Mouse (Mus musculus) heart, embryonic 14.5 days (tissue): ENCODE results near the gene Stk32c. TPM values are rescaled to one million over a fixed set of nuclear protein-coding genes. Genes with fewer than 3 reads are reported as not detected.

Source experiments
- ATAC-seq: fragments of 200-750 bp; cut with Nextera tagmentation; 2 replicates; pipeline ENCODE4 v1.8.0; 2017; ENCODE audit warnings: low read depth, moderate TSS enrichment; ENCODE audit not compliant: insufficient number of reproducible peaks, insufficient read depth, low FRiP score
- H3K27ac ChIP-seq, 2 experiments: fragments of 200-500 bp in 1 of 2; fragments of 300-500 bp in 1 of 2; sonication (generic) in 1 of 2; replicated peaks in 1 of 2; 2 replicates each; pipeline ENCODE4 v1.5.1; 2012 to 2014; ENCODE audit warnings: low read depth in 2 of 2, low read length in 2 of 2, control low read depth in 1 of 2, mild to moderate bottlenecking in 1 of 2, mixed read lengths in 1 of 2; ENCODE audit not compliant: control insufficient read depth in 1 of 2, insufficient read depth in 1 of 2
- H3K27me3 ChIP-seq: fragments of 300-500 bp; sonication (generic); 2 replicates; pipeline ENCODE4 v1.6.1; 2014; ENCODE audit warnings: mild to moderate bottlenecking, low read length, control low read depth; ENCODE audit not compliant: control insufficient read depth, insufficient read depth
- H3K36me3 ChIP-seq: fragments of 300-500 bp; sonication (generic); 2 replicates; pipeline ENCODE4 v1.6.1; 2014; ENCODE audit warnings: mild to moderate bottlenecking, control low read depth, low read length, mixed read lengths; ENCODE audit not compliant: control insufficient read depth, insufficient read depth
- H3K4me1 ChIP-seq, 2 experiments: fragments of 200-500 bp in 1 of 2; fragments of 300-500 bp in 1 of 2; sonication (generic) in 1 of 2; 2 replicates each; pipeline ENCODE4 v1.6.1; 2012 to 2014; ENCODE audit warnings: low read length in 2 of 2, control low read depth in 1 of 2, mixed read lengths in 1 of 2; ENCODE audit not compliant: control insufficient read depth in 2 of 2, insufficient read depth in 2 of 2
- H3K4me2 ChIP-seq: fragments of 300-500 bp; sonication (generic); 2 replicates; pipeline ENCODE4 v1.6.1; 2014; ENCODE audit warnings: mild to moderate bottlenecking, low read length
- H3K4me3 ChIP-seq, 2 experiments: fragments of 200-500 bp in 1 of 2; fragments of 300-500 bp in 1 of 2; sonication (generic) in 1 of 2; 2 replicates each; pipeline ENCODE4 v1.5.1; 2012 to 2014; ENCODE audit warnings: low read length in 2 of 2, mild to moderate bottlenecking in 2 of 2, control low read depth in 1 of 2, low read depth in 1 of 2, moderate library complexity in 1 of 2; ENCODE audit not compliant: control insufficient read depth in 1 of 2, insufficient read depth in 1 of 2
- H3K9ac ChIP-seq: fragments of 300-500 bp; sonication (generic); 2 replicates; pipeline ENCODE4 v1.6.1; 2014; ENCODE audit warnings: mild to moderate bottlenecking, low read length
- H3K9me3 ChIP-seq: fragments of 300-500 bp; sonication (generic); 2 replicates; pipeline ENCODE4 v1.6.1; 2016; ENCODE audit warnings: low read length, control low read depth; ENCODE audit not compliant: control insufficient read depth
- WGBS: fragments of 180-500 bp; shearing (Covaris S2); extraction: QIAGEN DNeasy Blood & Tissue Kit; methylation state at CpG from one replicate; pipeline ENCODE4 v1.1.7; 2014; 5-methylcytosine and 5-hydroxymethylcytosine counted together
- polyA plus RNA-seq: library from polyadenylated mRNA; unstranded; fragments of >200 nt; fragmentation: Nextera tagmentation; extraction: Ambion mirVana; gene quantifications from 2 replicates; pipeline ENCODE4 v1.2.1, GENCODE M21; 2014

Stk32c gene
- polyA plus RNA-seq, 1 experiment from 2014 or later = not detected

DNA sequence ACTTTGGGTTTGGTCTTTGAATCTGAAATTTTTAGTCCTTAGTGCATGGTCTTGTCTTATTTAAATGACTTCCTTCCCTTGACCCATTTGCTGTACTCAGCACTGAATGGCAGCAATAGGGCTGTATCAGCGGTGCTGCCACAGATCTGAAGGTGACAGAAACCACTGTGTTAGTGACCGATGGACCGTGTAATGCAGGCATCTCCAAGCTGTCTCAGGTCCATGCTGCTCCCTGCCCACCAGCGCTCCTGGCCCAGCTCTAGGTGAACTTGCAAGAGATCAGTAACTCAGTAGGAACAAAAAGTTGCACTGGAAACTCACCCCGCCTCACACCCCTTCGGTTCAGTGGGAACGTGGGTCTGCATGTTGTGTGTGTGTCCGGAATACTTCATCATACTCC is 130.8 kb downstream of the Stk32c start:
- Histone ChIP-seq H3K9me3 (0 out of 2 replicates have a peak, but pooled peaks cover 2% of the 10 kb centered on the region), H3K27me3 (peaks cover 41% of the 10 kb centered on the region)
- 79% methylated on average over 8 of the region's 8 CpGs for WGBS

DNA sequence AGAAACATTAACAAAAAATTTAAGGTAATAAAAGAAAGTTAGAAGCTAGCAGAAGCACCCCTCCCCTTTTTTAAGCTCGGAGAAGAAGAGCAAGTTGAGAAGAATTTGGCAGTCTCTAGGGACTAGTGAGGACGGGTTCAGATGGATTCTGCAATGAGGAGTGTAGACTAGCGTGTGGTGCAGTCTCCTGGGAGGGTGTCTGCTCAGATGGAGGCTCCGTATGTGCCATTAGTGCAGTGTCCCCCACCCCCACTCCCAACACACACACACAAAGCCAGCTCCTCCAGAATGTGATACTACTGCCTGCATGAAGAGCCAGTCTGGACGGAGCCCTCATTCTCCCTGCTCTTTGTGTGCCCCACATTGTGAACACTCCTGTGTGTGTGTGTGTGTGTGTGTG is 131.9 kb downstream of the Stk32c start:
- Histone ChIP-seq H3K27ac (no peak overlapping the region), H3K27me3 (peaks cover 30% of the 10 kb centered on the region), H3K4me2 (no peak overlapping the region), H3K4me3 (no peak overlapping the region), H3K4me1 (peaks cover 2 to 7% of the 10 kb centered on the region in 2 experiments; a peak in 3 of 4 replicates), H3K9me3 (0 out of 2 replicates have a peak, but pooled peaks cover 2% of the 10 kb centered on the region), H3K36me3 (no peaks in the 10 kb centered on the region), H3K9ac (no peak overlapping the region)
- WGBS = 63% methylated on average over 5 of the region's 5 CpGs
- ATAC-seq = no peak

More for the DNA sequence above, 130.8 kb downstream of the Stk32c start:
- Histone ChIP-seq H3K9ac (no peak overlapping the region), H3K4me1 (peaks cover 2 to 17% of the 10 kb centered on the region in 2 experiments; a peak in 3 of 4 replicates), H3K27ac (no peak overlapping the region), H3K4me2 (no peak overlapping the region), H3K4me3 (no peak overlapping the region), H3K36me3 (no peaks in the 10 kb centered on the region)
- no peak for ATAC-seq

DNA sequence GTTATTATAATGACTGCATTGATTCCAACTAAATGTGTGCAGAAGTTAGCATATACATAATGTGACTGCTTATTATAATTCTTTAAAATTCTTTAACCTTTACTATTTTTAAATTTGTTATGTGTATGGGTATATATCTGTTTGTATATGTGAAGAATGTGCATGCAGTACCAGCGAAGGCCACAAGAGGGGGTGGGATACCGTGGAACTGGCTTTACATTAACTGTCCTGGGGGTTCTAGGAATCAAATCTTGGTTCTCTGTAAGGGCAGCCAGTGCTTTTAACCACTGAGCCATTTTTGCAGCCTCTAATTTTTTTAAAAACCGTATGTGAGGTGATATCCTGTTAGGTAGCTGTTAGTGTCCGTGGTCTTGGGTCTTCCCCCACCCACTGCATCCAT is 132.4 kb downstream of the Stk32c start:
- Histone ChIP-seq H3K9ac (no peak overlapping the region), H3K27ac (no peak overlapping the region), H3K36me3 (no peaks in the 10 kb centered on the region), H3K9me3 (0 out of 2 replicates have a peak, but pooled peaks cover 2% of the 10 kb centered on the region), H3K4me3 (no peak overlapping the region), H3K27me3 (peaks cover 25% of the 10 kb centered on the region), H3K4me1 (peaks cover 2 to 4% of the 10 kb centered on the region in 2 experiments; a peak in 3 of 4 replicates), H3K4me2 (no peak overlapping the region)
- no peak for ATAC-seq
- WGBS = 67% methylated on average over 4 of the region's 4 CpGs

DNA sequence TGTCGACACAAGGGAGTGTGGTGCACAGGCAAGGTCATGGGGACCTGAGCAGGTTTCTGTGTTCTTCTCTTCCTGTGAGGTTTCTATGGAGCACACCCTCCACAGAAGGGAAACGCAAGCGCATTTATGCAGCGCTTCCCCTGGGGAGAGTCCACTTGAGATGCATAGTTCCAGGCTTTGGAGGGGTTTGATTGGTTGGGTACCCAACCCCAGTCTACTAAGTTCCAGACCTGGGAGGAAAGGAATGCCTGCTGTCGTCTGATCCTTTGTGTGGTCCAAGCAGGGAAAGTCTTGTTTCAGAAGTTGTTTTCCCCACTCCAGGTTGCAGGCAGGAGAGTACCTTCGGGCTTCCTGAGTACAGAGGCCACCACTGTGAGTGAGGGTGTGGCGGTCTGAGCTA is 134.0 kb downstream of the Stk32c start:
- no peak for ATAC-seq
- 62% methylated on average over 7 of the region's 7 CpGs for WGBS

DNA sequence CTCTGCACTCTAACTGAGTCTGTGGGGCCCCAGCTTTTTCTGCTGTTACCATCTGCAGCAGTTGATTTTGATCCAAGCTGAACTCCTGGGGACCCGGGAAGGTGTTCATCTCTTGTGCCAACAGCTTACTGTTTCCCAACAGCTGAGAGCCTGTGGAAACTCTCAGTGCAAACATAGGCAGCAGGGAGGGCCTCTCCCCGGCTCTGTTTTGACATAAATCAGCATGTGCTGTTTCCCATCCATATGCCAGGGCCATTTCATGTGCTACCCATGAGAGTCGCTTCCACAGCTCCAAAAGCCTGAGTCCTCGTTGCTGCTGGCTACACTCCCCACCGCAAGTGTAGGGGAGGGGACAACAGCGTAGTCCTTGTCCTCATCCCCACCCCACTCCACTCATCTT is 134.9 kb downstream of the Stk32c start:
- H3K9ac ChIP-seq = no peak overlapping the region
- H3K27me3 ChIP-seq = 0 out of 2 replicates have a peak, but pooled peaks cover 6% of the 10 kb centered on the region
- peaks cover 0 to 4% of the 10 kb centered on the region in 2 experiments; a peak in 2 of 4 replicates for H3K4me1 ChIP-seq
- no peak for ATAC-seq
- no peaks in the 10 kb centered on the region for H3K36me3 ChIP-seq
- no peak overlapping the region for H3K4me3 ChIP-seq
- WGBS = 67% methylated on average over 6 of the region's 6 CpGs
- no peak overlapping the region for H3K27ac ChIP-seq
- H3K9me3 ChIP-seq = 0 out of 2 replicates have a peak, but pooled peaks cover 2% of the 10 kb centered on the region
- no peak overlapping the region for H3K4me2 ChIP-seq

More for the DNA sequence above, 134.0 kb downstream of the Stk32c start:
- H3K27me3 ChIP-seq = 0 out of 2 replicates have a peak, but pooled peaks cover 12% of the 10 kb centered on the region
- H3K4me3 ChIP-seq = no peak overlapping the region
- no peak overlapping the region for H3K9ac ChIP-seq
- 0 out of 2 replicates have a peak, but pooled peaks cover 2% of the 10 kb centered on the region for H3K9me3 ChIP-seq
- no peak overlapping the region for H3K4me2 ChIP-seq
- H3K36me3 ChIP-seq = no peaks in the 10 kb centered on the region
- no peak overlapping the region for H3K27ac ChIP-seq
- peaks cover 0 to 4% of the 10 kb centered on the region in 2 experiments; a peak in 2 of 4 replicates for H3K4me1 ChIP-seq

DNA sequence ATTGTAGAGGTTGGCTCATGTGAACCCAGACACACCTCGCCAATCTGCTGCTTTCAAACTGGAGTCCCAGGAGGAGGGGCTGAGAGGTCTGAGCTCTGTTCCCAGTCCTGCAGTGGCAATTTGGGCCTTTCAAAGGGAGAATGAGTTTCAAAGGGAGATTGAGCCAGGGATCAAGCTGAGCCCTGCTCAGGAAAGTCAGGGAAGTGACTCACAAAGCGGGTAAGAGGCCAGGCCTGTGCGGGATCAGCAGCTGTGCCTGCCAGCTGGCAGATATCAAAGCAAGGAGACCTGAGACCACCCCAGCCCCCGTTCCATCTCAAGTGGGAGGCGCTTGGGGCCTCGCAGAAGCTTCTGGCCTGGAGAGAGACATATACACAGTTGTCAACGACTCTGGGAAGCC is 135.8 kb downstream of the Stk32c start:
- Histone ChIP-seq H3K4me1 (peaks cover 0 to 4% of the 10 kb centered on the region in 2 experiments; a peak in 2 of 4 replicates), H3K4me2 (no peak overlapping the region), H3K4me3 (no peak overlapping the region), H3K9ac (no peak overlapping the region), H3K27me3 (0 out of 2 replicates have a peak, but pooled peaks cover 3% of the 10 kb centered on the region), H3K9me3 (0 out of 2 replicates have a peak, but pooled peaks cover 2% of the 10 kb centered on the region), H3K36me3 (no peaks in the 10 kb centered on the region), H3K27ac (no peak overlapping the region)
- 16% methylated on average over 7 of the region's 7 CpGs for WGBS
- no peak for ATAC-seq

DNA sequence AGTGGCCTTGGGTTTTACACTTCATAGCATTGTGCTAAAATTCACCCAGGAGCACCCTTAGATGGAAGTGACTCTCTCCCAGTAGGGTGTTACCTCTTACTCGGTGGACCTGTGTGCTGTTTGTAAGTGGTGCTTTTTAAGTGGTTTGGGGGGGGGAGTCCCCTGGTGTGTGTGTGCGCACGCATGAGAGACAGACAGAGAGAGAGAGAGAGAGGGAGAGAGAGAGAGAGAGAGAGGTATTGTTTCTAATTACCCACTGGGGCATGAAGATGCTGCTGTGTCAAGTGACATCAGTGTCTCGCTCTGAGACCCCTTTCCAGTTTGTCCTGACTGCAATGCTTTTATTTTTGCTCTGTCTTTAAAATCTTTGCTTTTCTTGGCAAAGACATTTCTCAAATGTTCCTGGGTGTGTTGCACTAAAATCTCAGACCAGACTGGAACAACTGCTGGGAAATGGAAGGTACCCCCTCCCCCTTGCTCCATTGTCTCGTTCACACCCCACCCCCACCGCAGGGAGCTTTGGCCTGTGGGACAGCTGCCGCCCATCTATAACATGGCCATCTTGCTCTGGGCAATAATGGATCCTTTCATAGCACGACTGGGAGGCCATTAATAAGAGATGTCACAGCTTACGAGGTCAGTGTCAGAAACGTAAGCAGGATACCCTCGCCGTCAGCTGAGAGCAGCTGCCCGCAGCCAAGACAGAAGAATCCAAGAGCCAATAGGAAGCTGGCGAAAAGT is 137.9 kb downstream of the Stk32c start:
- Histone ChIP-seq H3K27me3 (no peaks in the 10 kb centered on the region), H3K36me3 (no peaks in the 10 kb centered on the region), H3K27ac (no peak overlapping the region), H3K9me3 (no peaks in the 10 kb centered on the region), H3K9ac (no peak overlapping the region), H3K4me1 (peaks cover 0 to 4% of the 10 kb centered on the region in 2 experiments; a peak in 2 of 4 replicates), H3K4me2 (no peak overlapping the region), H3K4me3 (no peak overlapping the region)
- 62% methylated on average over 14 of the region's 14 CpGs for WGBS
- ATAC-seq = no peak
